Mouse (Mus musculus) kidney, postnatal 36 days (tissue): ENCODE measurements at regions not wholly inside any gene's neighbourhood (a gene's known extent, or its start where the extent isn't known, plus 50 kb on each side); places are given as distances from the start of the nearest gene placed in this dataset.

Experiments used
- DNase-seq, 2 experiments: peaks; one replicate each; pipeline ENCODE4 v3.0.0; 2021 to 2022; ENCODE audit warnings: mixed read lengths in 2 of 2

GRCm38 (mm10) chr13:38751876-38752275, 93.0 kb upstream of the Eef1e1 start:
- DNase-seq, result no peak

DNA sequence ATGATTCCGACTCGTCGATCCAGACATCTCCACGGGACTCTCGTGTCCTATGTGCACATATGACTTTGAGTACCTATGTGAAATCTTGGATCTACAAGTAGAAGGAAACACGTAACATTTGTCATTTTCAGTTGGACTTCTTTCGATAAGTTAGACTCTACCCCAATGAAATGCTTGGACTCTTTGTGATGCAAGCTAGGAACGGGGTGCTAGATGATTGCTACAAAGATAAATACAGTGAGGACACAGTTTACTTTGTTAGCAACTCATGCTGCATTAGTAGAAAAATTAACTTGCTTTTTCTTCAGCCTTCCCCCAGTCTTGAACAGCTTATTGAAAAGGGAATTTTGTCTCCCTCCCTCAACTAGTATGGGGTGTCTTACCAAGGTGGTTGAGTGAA, 81.2 kb upstream of the Eef1e1 start:
- DNase-seq, result no peak

DNA sequence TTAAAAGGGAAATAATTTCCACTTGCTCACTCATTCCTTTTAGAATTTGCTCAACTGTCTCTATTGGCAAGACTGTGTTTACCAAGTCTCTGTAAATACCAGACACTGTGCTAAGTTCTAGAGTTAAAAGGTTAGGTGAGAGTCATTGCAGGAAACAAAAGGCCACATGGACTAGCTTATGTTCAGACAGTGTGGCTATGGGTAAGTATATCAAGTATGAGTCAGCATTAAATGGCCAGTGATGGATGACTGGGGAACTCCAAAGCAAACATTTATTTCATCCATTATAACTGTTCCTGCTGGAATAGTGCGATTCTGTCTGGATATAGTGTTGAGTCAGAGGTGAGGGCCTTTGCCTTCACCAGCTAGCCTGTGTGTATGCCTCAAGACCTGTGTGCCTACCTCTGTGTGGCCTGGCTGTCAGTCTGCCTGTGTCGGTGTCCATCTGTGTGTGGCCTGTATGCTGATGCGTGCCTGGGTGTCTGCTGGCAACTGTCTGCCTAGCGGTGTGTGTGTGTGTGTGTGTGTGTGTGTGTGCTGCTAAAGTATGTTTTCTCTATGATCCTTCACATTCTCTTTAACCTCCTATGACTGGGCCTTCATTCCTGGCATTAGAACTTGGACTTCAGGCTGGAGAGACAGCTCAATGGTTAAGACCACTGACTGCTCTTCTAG, 77.6 kb upstream of the Eef1e1 start:
- DNase-seq, result no peak

- no peak for DNase-seq
These were observed 76.4 kb upstream of the Eef1e1 start for GRCm38 (mm10) chr13:38735294-38735693.

GRCm38 (mm10) chr13:38733246-38733645, 74.4 kb upstream of the Eef1e1 start:
- DNase-seq, result no peak

DNA sequence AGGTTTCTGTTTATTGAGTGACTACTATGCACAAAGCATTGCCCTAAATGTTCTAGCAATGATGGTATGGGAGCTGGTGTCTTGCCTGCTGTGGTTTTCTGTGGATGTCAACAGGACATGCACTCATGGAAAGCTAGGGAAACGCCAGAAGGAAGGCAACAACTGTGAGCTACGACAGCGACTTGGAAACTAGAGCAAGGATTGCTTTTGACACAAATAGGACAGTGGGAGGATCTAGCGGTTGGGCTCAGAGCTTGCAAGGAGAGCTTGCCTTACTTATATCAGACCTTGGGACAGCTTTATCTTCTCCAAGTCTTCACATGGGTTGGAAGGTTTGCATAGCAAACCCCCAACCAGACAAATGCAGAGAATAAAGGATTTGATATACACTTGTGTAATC, 66.6 kb upstream of the Eef1e1 start:
- DNase-seq, result no peak

DNA sequence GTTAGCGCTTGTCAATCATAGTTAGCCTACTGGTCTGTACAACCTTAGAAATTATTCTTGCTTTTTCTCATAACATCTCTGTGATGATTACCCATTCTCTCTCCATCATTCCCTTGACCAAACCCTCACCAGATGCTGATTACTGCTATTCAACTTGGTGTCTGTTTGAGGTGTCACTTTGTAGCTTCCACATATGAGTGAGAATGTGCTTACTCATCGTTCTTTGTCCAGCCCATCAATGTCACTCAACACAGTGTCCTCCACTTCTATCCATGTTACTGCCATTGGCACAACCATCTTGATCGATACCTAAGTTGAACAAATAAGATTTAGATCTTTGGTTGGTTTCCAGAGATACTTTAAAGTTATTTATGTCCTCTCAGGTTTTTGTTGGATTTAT, 62.3 kb upstream of the Eef1e1 start:
- DNase-seq, result no peak

- DNase-seq, result no peak
These were observed 56.0 kb upstream of the Eef1e1 start for GRCm38 (mm10) chr13:38714838-38715237.
